Mouse (Mus musculus) myocyte (in vitro differentiated cells): ENCODE results near the gene Gm42791. TPM values are rescaled to one million over a fixed set of nuclear protein-coding genes. Genes with fewer than 3 reads are reported as not detected.

Source experiments
- H3K27me3 ChIP-seq: one replicate; pipeline ENCODE4 v1.6.1; 2011; ENCODE audit not compliant: control insufficient read depth, insufficient read depth, insufficient read length
- H3K36me3 ChIP-seq: one replicate; pipeline ENCODE4 v1.6.1; 2011; ENCODE audit not compliant: control insufficient read depth, insufficient read depth
- H3K4me2 ChIP-seq: one replicate; pipeline ENCODE4 v1.6.1; 2011; ENCODE audit warnings: low read depth, control low read depth
- H3K4me3 ChIP-seq: one replicate; pipeline ENCODE4 v1.5.1; 2011; ENCODE audit warnings: mild to moderate bottlenecking, control low read depth, moderate library complexity
- H3K79me2 ChIP-seq: one replicate; pipeline ENCODE4 v1.6.1; 2011; ENCODE audit not compliant: control insufficient read depth, insufficient read depth
- H3ac ChIP-seq: one replicate; pipeline ENCODE4 v1.6.1; 2011; ENCODE audit not compliant: control insufficient read depth, insufficient read length
- CEBPB ChIP-seq: IDR thresholded peaks from 2 replicates; pipeline ENCODE4 v1.6.1; 2011; ENCODE audit warnings: mild to moderate bottlenecking, moderate library complexity; ENCODE audit not compliant: poor library complexity, insufficient read depth, severe bottlenecking
- E2F4 ChIP-seq: IDR thresholded peaks from one replicate; pipeline ENCODE4 v1.6.1; 2011; ENCODE audit warnings: mild to moderate bottlenecking, control low read depth, moderate library complexity; ENCODE audit not compliant: insufficient read depth
- MAX ChIP-seq: IDR thresholded peaks from one replicate; pipeline ENCODE4 v1.6.1; 2011; ENCODE audit warnings: low read depth, mild to moderate bottlenecking, control low read depth
- MYOD1 ChIP-seq, 3 experiments: IDR thresholded peaks; one replicate each; pipeline ENCODE4 v1.6.1; 2011; ENCODE audit warnings: control low read depth in 2 of 3, low read depth in 2 of 3, mild to moderate bottlenecking in 2 of 3, moderate library complexity in 1 of 3; ENCODE audit not compliant: insufficient read length in 2 of 3, control insufficient read depth in 1 of 3
- MYOG ChIP-seq, 3 experiments: IDR thresholded peaks; one replicate each; pipeline ENCODE4 v1.6.1; 2011; ENCODE audit warnings: control low read depth in 2 of 3, low read depth in 2 of 3, mild to moderate bottlenecking in 2 of 3; ENCODE audit not compliant: insufficient read length in 2 of 3, control insufficient read depth in 1 of 3, insufficient read depth in 1 of 3
- POLR2A ChIP-seq: IDR thresholded peaks from one replicate; pipeline ENCODE4 v1.6.1; 2011; ENCODE audit warnings: low read depth, mild to moderate bottlenecking, control low read depth, moderate library complexity; ENCODE audit not compliant: insufficient read length
- POLR2AphosphoS2 ChIP-seq: IDR thresholded peaks from one replicate; pipeline ENCODE4 v1.6.1; 2011; ENCODE audit warnings: low read depth, control low read depth; ENCODE audit not compliant: insufficient read length
- REST ChIP-seq: IDR thresholded peaks from one replicate; pipeline ENCODE4 v1.6.1; 2011; ENCODE audit warnings: mild to moderate bottlenecking, control low read depth, moderate library complexity; ENCODE audit not compliant: insufficient read depth, insufficient read length
- SRF ChIP-seq: IDR thresholded peaks from one replicate; pipeline ENCODE4 v1.6.1; 2011; ENCODE audit warnings: low read depth; ENCODE audit not compliant: control insufficient read depth, insufficient read length
- TCF12 ChIP-seq: IDR thresholded peaks from one replicate; pipeline ENCODE4 v1.6.1; 2011; ENCODE audit warnings: mild to moderate bottlenecking, control low read depth; ENCODE audit not compliant: poor library complexity, insufficient read depth, severe bottlenecking
- TCF3 ChIP-seq: IDR thresholded peaks from one replicate; pipeline ENCODE4 v1.6.1; 2011; ENCODE audit warnings: low read depth, control low read depth; ENCODE audit not compliant: insufficient read length
- USF1 ChIP-seq: IDR thresholded peaks from one replicate; pipeline ENCODE4 v1.6.1; 2011; ENCODE audit warnings: low read depth, mild to moderate bottlenecking, control low read depth, moderate library complexity
- polyA plus RNA-seq: library from polyadenylated mRNA; unstranded; fragments of >200 nt; fragmentation: generic; extraction: Trizol; gene quantifications from one replicate; pipeline ENCODE4 v1.2.1, GENCODE M21; 2012; ENCODE audit warnings: missing spikeins

Gm42791 gene
- polyA plus RNA-seq, 1 experiment: 0.11 TPM

DNA sequence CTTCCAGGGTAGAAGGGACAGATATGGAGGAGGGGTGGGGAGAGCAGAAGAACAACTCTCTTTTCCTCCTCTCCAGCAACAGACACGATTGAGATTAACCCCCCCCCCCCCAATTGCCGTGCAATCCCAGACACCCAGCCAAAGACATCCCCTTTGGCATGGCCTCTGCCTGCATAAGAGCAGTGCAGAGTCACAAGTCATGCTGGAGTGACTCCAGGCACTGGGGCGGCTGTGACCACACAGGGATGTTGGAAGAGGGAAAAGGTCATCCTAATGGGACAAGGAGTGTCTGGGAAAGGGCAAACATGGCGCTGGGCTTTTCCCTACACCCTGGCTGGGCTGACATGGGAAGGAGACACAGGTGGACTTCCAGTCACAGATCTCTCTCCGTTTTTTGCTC, 41.8 kb downstream of the Gm42791 start:
- no peaks in the 10 kb centered on the region for H3K79me2 ChIP-seq
- H3K4me2 ChIP-seq: no peak overlapping the region
- H3K27me3 ChIP-seq: no peaks in the 10 kb centered on the region
- H3K36me3 ChIP-seq: no peaks in the 10 kb centered on the region
- TF ChIP-seq TCF3: no peak
- no peak for TF ChIP-seq TCF12
- TF ChIP-seq CEBPB: no peak
- no peak for TF ChIP-seq REST
- TF ChIP-seq MYOD1 (IDR thresholded peaks at IDR 0.05; ENCODE audit: control insufficient read depth in 1 of 3, insufficient read length in 2 of 3, low read depth in 2 of 3): no peak
- TF ChIP-seq POLR2AphosphoS2: no peak
- no peak for TF ChIP-seq MAX
- TF ChIP-seq POLR2A: no peak
- TF ChIP-seq E2F4: no peak
- TF ChIP-seq SRF: no peak
- no peak for TF ChIP-seq USF1
- no peak for TF ChIP-seq MYOG (IDR thresholded peaks at IDR 0.05; ENCODE audit: control insufficient read depth in 1 of 3, insufficient read depth in 1 of 3, insufficient read length in 2 of 3, low read depth in 2 of 3)
- no peak overlapping the region for H3ac ChIP-seq
- H3K4me3 ChIP-seq: no peak overlapping the region

DNA sequence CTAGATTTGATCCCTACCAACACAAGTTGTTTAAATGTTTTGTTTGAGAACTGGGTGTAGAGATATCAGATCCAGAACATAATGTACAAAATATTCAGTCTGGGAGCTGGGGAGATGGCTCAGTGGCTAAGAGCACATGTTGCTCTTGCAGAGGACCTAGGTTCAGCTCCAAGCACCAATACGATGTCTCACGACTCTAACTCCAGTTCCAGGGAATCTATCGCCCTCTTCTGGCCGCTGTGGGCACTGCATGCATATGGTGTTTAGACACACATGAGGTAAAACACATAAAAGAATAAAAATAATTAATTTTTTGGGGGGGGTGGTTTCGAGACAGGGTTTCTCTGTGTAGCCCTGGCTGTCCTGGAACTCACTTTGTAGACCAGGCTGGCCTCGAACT, 42.5 kb downstream of the Gm42791 start:
- TF ChIP-seq CEBPB (no peak), TCF3 (no peak), SRF (no peak), MYOG (IDR thresholded peaks at IDR 0.05; ENCODE audit: control insufficient read depth in 1 of 3, insufficient read depth in 1 of 3, insufficient read length in 2 of 3, low read depth in 2 of 3) (no peak), MAX (no peak), POLR2AphosphoS2 (no peak), E2F4 (no peak), MYOD1 (IDR thresholded peaks at IDR 0.05; ENCODE audit: control insufficient read depth in 1 of 3, insufficient read length in 2 of 3, low read depth in 2 of 3) (no peak), REST (no peak), USF1 (no peak), TCF12 (no peak), POLR2A (no peak)
- no peaks in the 10 kb centered on the region for H3K36me3 ChIP-seq
- no peak overlapping the region for H3K4me2 ChIP-seq
- H3ac ChIP-seq: no peak overlapping the region
- no peak overlapping the region for H3K4me3 ChIP-seq
- no peaks in the 10 kb centered on the region for H3K27me3 ChIP-seq
- no peaks in the 10 kb centered on the region for H3K79me2 ChIP-seq

DNA sequence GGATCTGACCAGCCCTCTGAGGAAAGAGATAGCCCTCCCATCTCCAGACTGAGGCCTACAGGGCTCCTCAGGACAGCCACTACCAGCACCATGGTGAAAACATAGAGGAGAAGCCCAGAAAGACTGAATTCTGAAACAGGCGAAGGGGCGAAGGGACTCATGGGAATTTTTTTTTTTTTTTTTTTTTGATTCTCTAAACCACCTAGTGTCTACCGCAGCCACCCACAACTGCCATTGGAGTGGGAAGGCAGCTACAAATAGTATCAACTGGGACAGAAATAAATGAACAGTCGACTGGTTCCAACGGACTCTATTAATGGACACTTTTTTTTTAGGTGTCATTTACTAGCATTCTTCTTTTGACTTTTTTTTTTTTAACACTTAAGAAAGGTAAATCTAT, 43.6 kb downstream of the Gm42791 start:
- Histone ChIP-seq H3K4me3 (no peak overlapping the region), H3ac (no peak overlapping the region), H3K4me2 (no peak overlapping the region), H3K79me2 (no peaks in the 10 kb centered on the region), H3K36me3 (no peaks in the 10 kb centered on the region), H3K27me3 (no peaks in the 10 kb centered on the region)
- TF ChIP-seq MYOG (IDR thresholded peaks at IDR 0.05; ENCODE audit: control insufficient read depth in 1 of 3, insufficient read depth in 1 of 3, insufficient read length in 2 of 3, low read depth in 2 of 3) (no peak), REST (no peak), E2F4 (no peak), SRF (no peak), POLR2A (no peak), USF1 (no peak), TCF12 (no peak), POLR2AphosphoS2 (no peak), MYOD1 (IDR thresholded peaks at IDR 0.05; ENCODE audit: control insufficient read depth in 1 of 3, insufficient read length in 2 of 3, low read depth in 2 of 3) (no peak), CEBPB (no peak), TCF3 (no peak), MAX (no peak)

DNA sequence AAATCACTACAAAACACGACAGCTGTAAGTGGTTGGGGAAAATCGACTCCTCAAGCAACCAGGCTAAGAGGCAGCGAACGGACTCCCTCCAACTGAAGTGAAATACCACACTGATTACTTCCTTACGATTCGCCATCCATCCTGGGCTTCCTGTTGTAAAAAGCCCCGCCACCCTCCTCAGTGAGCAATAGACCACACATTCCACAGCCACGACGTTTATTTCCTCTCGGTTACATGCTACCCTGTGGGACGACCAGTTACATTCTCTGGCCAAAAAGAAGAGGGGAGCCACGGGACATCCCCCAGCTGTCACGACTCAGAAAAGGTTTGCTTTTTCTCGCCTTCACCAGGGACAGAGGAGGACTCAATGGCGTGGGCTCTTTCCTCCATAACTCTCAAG, 44.9 kb downstream of the Gm42791 start:
- peak overlapping the region; percentile 55 for H3K4me2 ChIP-seq
- no peaks in the 10 kb centered on the region for H3K79me2 ChIP-seq
- H3ac ChIP-seq: no peak overlapping the region
- peak in 1 of 3 experiments; percentile 32 for TF ChIP-seq MYOD1 (IDR thresholded peaks at IDR 0.05; ENCODE audit: control insufficient read depth in 1 of 3, insufficient read length in 2 of 3, low read depth in 2 of 3)
- no peak for TF ChIP-seq USF1
- TF ChIP-seq POLR2AphosphoS2: peak; percentile 18
- TF ChIP-seq CEBPB: 0 out of 2 replicates have a peak, but pooled peaks have one; percentile 29
- no peak for TF ChIP-seq SRF
- TF ChIP-seq TCF3: no peak
- TF ChIP-seq MYOG (IDR thresholded peaks at IDR 0.05; ENCODE audit: control insufficient read depth in 1 of 3, insufficient read depth in 1 of 3, insufficient read length in 2 of 3, low read depth in 2 of 3): peak in 1 of 3 experiments; percentile 46
- TF ChIP-seq POLR2A: peak; percentile 13
- no peaks in the 10 kb centered on the region for H3K27me3 ChIP-seq
- no peaks in the 10 kb centered on the region for H3K36me3 ChIP-seq
- H3K4me3 ChIP-seq: no peak overlapping the region
